Mouse (Mus musculus) cerebellum, adult 2 months (tissue): ENCODE results near the gene Creb3l4.

Experiments
- CTCF ChIP-seq: fragments of 200-500 bp; IDR thresholded peaks from 2 replicates; pipeline ENCODE4 v1.5.1; 2011; ENCODE audit warnings: low read depth, mild to moderate bottlenecking, control low read depth, low read length, moderate library complexity, borderline replicate concordance; ENCODE audit not compliant: insufficient read depth
- POLR2A ChIP-seq: fragments of 200-500 bp; IDR thresholded peaks from 2 replicates; pipeline ENCODE4 v1.6.1; 2011; ENCODE audit warnings: low read length, control low read depth, borderline replicate concordance; ENCODE audit not compliant: insufficient read depth

DNA sequence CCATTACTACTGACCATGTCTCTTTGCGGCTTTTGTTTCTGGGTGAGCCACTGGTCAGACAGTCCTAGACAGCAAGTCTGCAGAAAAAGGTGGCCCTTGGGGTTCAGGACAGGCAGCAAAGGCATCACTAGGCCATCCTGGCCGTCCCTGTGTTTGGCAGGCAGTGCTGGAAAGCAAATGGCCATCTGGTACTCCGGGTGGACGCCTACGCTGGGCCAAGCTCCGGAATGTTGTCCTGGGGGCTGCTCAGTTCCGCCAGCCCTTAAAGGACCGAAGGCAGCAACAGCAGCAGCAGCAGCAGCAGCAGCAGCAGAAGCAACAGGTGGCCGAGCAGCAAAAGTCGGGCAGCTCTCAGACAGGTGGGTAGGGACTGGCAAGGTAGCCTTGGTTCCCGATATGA, 32.0 kb upstream of the Creb3l4 start:
- no peak for TF ChIP-seq CTCF
- TF ChIP-seq POLR2A, result no peak
